Mouse (Mus musculus): ENCODE measurements around the gene Prss32. TPM values are rescaled to one million over a fixed set of nuclear protein-coding genes. Genes with fewer than 3 reads are reported as not detected.

The Prss32 gene
- total RNA-seq (2023), result not detected

DNA sequence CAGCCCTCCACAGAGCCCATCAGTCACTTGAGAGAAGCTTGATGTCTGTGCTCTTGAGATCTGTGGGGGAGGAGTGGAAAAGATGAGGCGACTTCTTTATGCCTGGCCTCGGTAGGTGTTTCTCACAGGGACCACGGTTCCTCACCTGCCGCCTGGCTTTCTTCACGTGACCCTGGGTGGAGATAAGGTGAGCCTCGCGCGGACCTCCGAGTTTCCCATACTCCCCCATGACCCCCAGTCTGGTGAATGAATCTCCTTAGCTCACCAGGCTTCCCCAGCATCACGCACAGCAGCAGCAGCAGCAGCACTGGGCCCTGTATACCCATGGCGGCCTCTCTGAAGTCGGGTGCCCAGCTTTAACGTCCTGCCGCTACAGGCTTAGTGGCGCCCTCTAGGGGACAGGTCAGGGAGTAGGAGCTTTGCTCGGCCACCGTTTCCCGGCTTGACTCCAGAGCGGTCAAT is at the start of gene Prss32, which contains the start of gene Prss41:
Gene Prss32, plus strand, starts transcription at position 44 of the 462 bp plus-strand sequence.
Gene Prss41, minus strand, starts transcription at position 361 of the 462 bp plus-strand sequence.

DNA sequence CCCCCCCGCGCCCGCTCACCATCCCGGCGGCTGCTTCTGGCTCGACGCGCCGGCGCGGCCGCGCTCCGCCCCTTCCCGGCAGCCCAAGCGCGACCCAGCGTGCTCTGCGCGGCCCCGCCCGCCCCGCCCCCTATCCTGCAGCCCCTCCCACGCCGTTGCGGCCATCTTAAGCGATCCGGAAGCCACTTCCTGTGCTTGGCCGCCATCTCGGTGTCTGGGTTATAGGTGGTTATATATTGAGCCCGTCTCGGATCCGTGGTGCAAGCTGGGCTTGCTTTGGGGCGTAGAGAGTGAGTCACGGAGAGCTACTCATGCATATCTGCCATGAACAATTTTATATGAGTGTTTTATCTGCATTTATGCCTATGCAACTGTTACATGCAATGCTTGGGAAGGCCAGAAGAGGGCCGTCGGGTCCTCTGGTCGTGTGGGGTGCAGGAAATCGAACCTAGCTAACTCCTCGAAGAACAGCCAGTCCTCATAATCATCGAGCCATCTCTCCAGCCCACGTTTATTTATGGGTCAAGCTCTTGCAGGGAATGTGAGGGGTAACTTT is 14.5 kb upstream of the Prss32 start, which contains the start of gene Elob:
Gene Elob, minus strand, starts transcription at position 73 of the 556 bp plus-strand sequence.

GRCm38 (mm10) chr17:23836006-23836575 is 7.6 kb upstream of the Prss32 start, which contains the start of gene Prss33:
TSS of gene Prss33 (minus strand) at chr17:23836056.

GRCm38 (mm10) chr17:23867756-23868155 is 24.1 kb downstream of the Prss32 start, which contains the start of gene Prss21:
TSS of gene Prss21 (plus strand) at chr17:23868056.

GRCm38 (mm10) chr17:23880576-23880975 is 36.9 kb downstream of the Prss32 start, which contains the start of the genes Dcpp1 and Dcpp2:
TSS of gene Dcpp1 (plus strand) at chr17:23880876.
TSS of gene Dcpp2 (plus strand) at chr17:23880880.

Other genes with a start within 250 kb of the Prss32 start
- under 1 TPM in 1 of 2 experiments, not detected in 1; 0.16 TPM for gene Zfp13, start 244.4 kb upstream of the Prss32 start, total RNA-seq (2023)
- gene Zscan10, start 243.0 kb upstream of the Prss32 start, total RNA-seq (2023), result under 1 TPM in 1 of 2 experiments, not detected in 1; 0.20 TPM
- gene Mmp25, start 198.6 kb upstream of the Prss32 start, total RNA-seq (2023), result 100 to 1,000 TPM; 161 to 190 TPM
- 1 to 10 TPM; 2.6 to 2.8 TPM for gene Bicdl2, start 183.3 kb upstream of the Prss32 start, total RNA-seq (2023)
- gene Hcfc1r1, start 170.3 kb upstream of the Prss32 start, total RNA-seq (2023), result 10 to 100 TPM; 48.9 to 58.6 TPM
- gene Thoc6, start 170.0 kb upstream of the Prss32 start, total RNA-seq (2023), result 10 to 100 TPM; 17.9 to 22.9 TPM
- gene Tnfrsf12a, start 166.4 kb upstream of the Prss32 start, total RNA-seq (2023), result 1 to 10 TPM; 4.0 to 4.9 TPM
- gene Cldn6, start 164.6 kb upstream of the Prss32 start, total RNA-seq (2023), result not detected
- gene Cldn9, start 159.8 kb upstream of the Prss32 start, total RNA-seq (2023), result not detected
- gene 1520401A03Rik, start 121.1 kb upstream of the Prss32 start, total RNA-seq (2023), result not detected
- 10 to 100 TPM; 39.0 to 46.1 TPM for gene Pkmyt1, start 117.5 kb upstream of the Prss32 start, total RNA-seq (2023)
- gene Paqr4, start 103.0 kb upstream of the Prss32 start, total RNA-seq (2023), result 1 to 10 TPM; 2.8 to 4.6 TPM
- not detected for gene Kremen2, start 98.0 kb upstream of the Prss32 start, total RNA-seq (2023)
- 1 to 10 TPM; 6.5 to 7.1 TPM for gene Flywch1, start 72.3 kb upstream of the Prss32 start, total RNA-seq (2023)
- not detected for gene Flywch2, start 57.8 kb upstream of the Prss32 start, total RNA-seq (2023)
- gene Srrm2, start 53.3 kb upstream of the Prss32 start, total RNA-seq (2023), result 100 to 1,000 TPM; 541 to 597 TPM
- gene Elob, start 14.7 kb upstream of the Prss32 start, total RNA-seq (2023), result 100 to 1,000 TPM; 152 to 189 TPM
- gene Prss33, start 7.8 kb upstream of the Prss32 start, total RNA-seq (2023), result not detected
- not detected for gene Prss41, start 317 bp downstream of the Prss32 start, total RNA-seq (2023)
- gene Prss21, start 24.2 kb downstream of the Prss32 start, total RNA-seq (2023), result not detected
- not detected for gene Dcpp1, start 37.0 kb downstream of the Prss32 start, total RNA-seq (2023)
- not detected for gene Dcpp2, start 37.0 kb downstream of the Prss32 start, total RNA-seq (2023)
- not detected for gene Dcpp3, start 73.6 kb downstream of the Prss32 start, total RNA-seq (2023)
- gene Sbp, start 97.8 kb downstream of the Prss32 start, total RNA-seq (2023), result not detected
- not detected for gene Sbpl, start 111.4 kb downstream of the Prss32 start, total RNA-seq (2023)
- not detected for gene Prss30, start 136.7 kb downstream of the Prss32 start, total RNA-seq (2023)
- under 1 TPM in 1 of 2 experiments, not detected in 1; 0.36 TPM for gene Prss22, start 154.2 kb downstream of the Prss32 start, total RNA-seq (2023)
- gene Prss27, start 194.3 kb downstream of the Prss32 start, total RNA-seq (2023), result not detected
- 10 to 100 TPM; 10.3 to 13.5 TPM for gene Kctd5, start 229.6 kb downstream of the Prss32 start, total RNA-seq (2023)

Data from neutrophil, adult 59 days (primary cell).